Mouse (Mus musculus): Measurements from ENCODE around the gene Rgs7bp. TPM values are rescaled to one million over a fixed set of nuclear protein-coding genes. Genes with fewer than 3 reads are reported as not detected.

The Rgs7bp gene
- total and polyA plus RNA-seq, 3 experiments: not detected

DNA sequence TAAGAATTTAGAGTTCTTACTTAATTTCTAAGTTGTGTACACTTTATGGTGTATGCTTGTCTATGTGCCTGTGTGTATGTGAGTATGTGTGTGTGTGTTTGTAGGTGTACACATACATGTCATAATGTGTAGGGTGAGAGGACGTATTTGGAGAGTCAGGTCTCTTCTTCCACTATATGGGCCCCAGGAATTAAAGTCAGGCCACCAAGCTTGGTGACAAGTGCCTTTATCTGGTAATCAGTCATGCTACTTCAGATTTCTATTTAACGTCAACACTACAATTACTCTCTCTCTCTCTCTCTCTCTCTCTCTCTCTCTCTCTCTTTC is 51.9 kb downstream of the Rgs7bp start:
- no peak for TF ChIP-seq ZKSCAN1 (IDR thresholded peaks at IDR 0.05; ENCODE audit: low read depth, low read length)
- no peak for TF ChIP-seq MYC (IDR thresholded peaks at IDR 0.05; ENCODE audit: low read depth, low read length)
- TF ChIP-seq UBTF (IDR thresholded peaks at IDR 0.05; ENCODE audit: borderline replicate concordance, insufficient read depth, low read depth, low read length): no peak
- TF ChIP-seq MAFK (IDR thresholded peaks at IDR 0.05; ENCODE audit: borderline replicate concordance, low read depth, low read length): no peak
- TF ChIP-seq POLR2AphosphoS2 (IDR thresholded peaks at IDR 0.05; ENCODE audit: low read length): no peak
- TF ChIP-seq TAL1 (IDR thresholded peaks at IDR 0.05; ENCODE audit: low read length): no peak
- TF ChIP-seq TBP (IDR thresholded peaks at IDR 0.05; ENCODE audit: low read depth, low read length): no peak
- H3K4me1 ChIP-seq (ENCODE audit: control insufficient read depth in 1 of 2, insufficient read depth in 2 of 2, low read length in 2 of 2): no peaks in the 10 kb centered on the region
- H3K27ac ChIP-seq (ENCODE audit: control insufficient read depth, low read depth, low read length): no peak overlapping the region
- H3K9ac ChIP-seq (ENCODE audit: control insufficient read depth, low read depth, low read length, poor library complexity, severe bottlenecking): no peak overlapping the region
- H3K9me3 ChIP-seq (replicated peaks; ENCODE audit: insufficient read depth, low read length): no peaks in the 10 kb centered on the region
- no peaks in the 10 kb centered on the region for H3K36me3 ChIP-seq (ENCODE audit: control insufficient read depth in 1 of 2, insufficient read depth in 2 of 2, low read length in 2 of 2)
- H3K27me3 ChIP-seq (ENCODE audit: control insufficient read depth in 1 of 2, insufficient read depth in 2 of 2, low read length in 2 of 2): no peaks in the 10 kb centered on the region
- H3K79me2 ChIP-seq (ENCODE audit: control insufficient read depth, insufficient read depth, low read length, poor library complexity): no peaks in the 10 kb centered on the region
- no peak overlapping the region for H3K4me3 ChIP-seq (ENCODE audit: control insufficient read depth in 1 of 2, insufficient read depth in 1 of 2, low read depth in 2 of 2, low read length in 2 of 2)
- DNase-seq (ENCODE audit: low read depth, low spot score): no peak

GRCm38 (mm10) chr13:105002132-105002830 is 52.4 kb downstream of the Rgs7bp start:
- TF ChIP-seq TCF12 (IDR thresholded peaks at IDR 0.05; ENCODE audit: low read depth, low read length) (no peak), GATA1 (IDR thresholded peaks at IDR 0.05; ENCODE audit: low read depth, low read length) (no peak), E2F4 (IDR thresholded peaks at IDR 0.05; ENCODE audit: borderline replicate concordance, low read depth, low read length) (no peak), ELF1 (IDR thresholded peaks at IDR 0.05; ENCODE audit: low read depth, low read length) (no peak), POLR2AphosphoS5 (IDR thresholded peaks at IDR 0.05; ENCODE audit: borderline replicate concordance, low read depth, low read length) (no peak), GABPA (IDR thresholded peaks at IDR 0.05; ENCODE audit: low read depth, low read length) (no peak), UBTF (IDR thresholded peaks at IDR 0.05; ENCODE audit: borderline replicate concordance, insufficient read depth, low read depth, low read length) (no peak), ZMIZ1 (IDR thresholded peaks at IDR 0.05; ENCODE audit: low read depth, low read length) (no peak), ETS1 (IDR thresholded peaks at IDR 0.05; ENCODE audit: low read depth, low read length) (no peak), RAD21 (IDR thresholded peaks at IDR 0.05; ENCODE audit: low read depth, low read length) (no peak), MXI1 (IDR thresholded peaks at IDR 0.05; ENCODE audit: low read depth, low read length) (no peak)
- Histone ChIP-seq H3K27me3 (ENCODE audit: control insufficient read depth in 1 of 2, insufficient read depth in 2 of 2, low read length in 2 of 2) (no peaks in the 10 kb centered on the region), H3K36me3 (ENCODE audit: control insufficient read depth in 1 of 2, insufficient read depth in 2 of 2, low read length in 2 of 2) (no peaks in the 10 kb centered on the region), H3K4me1 (ENCODE audit: control insufficient read depth in 1 of 2, insufficient read depth in 2 of 2, low read length in 2 of 2) (no peaks in the 10 kb centered on the region), H3K27ac (ENCODE audit: control insufficient read depth, low read depth, low read length) (no peak overlapping the region), H3K79me2 (ENCODE audit: control insufficient read depth, insufficient read depth, low read length, poor library complexity) (no peaks in the 10 kb centered on the region), H3K9ac (ENCODE audit: control insufficient read depth, low read depth, low read length, poor library complexity, severe bottlenecking) (no peak overlapping the region), H3K4me3 (ENCODE audit: control insufficient read depth in 1 of 2, insufficient read depth in 1 of 2, low read depth in 2 of 2, low read length in 2 of 2) (no peak overlapping the region), H3K9me3 (replicated peaks; ENCODE audit: insufficient read depth, low read length) (no peaks in the 10 kb centered on the region)
- no peak for DNase-seq (ENCODE audit: low read depth, low spot score)

All from MEL (cell line).